Mouse (Mus musculus): ENCODE data around the gene Zbtb16. TPM values are rescaled to one million over a fixed set of nuclear protein-coding genes. Genes with fewer than 3 reads are reported as not detected.

Gene Zbtb16
- total and polyA plus RNA-seq, 3 experiments, result 0.34 to 3.0 (median 0.90) TPM

DNA sequence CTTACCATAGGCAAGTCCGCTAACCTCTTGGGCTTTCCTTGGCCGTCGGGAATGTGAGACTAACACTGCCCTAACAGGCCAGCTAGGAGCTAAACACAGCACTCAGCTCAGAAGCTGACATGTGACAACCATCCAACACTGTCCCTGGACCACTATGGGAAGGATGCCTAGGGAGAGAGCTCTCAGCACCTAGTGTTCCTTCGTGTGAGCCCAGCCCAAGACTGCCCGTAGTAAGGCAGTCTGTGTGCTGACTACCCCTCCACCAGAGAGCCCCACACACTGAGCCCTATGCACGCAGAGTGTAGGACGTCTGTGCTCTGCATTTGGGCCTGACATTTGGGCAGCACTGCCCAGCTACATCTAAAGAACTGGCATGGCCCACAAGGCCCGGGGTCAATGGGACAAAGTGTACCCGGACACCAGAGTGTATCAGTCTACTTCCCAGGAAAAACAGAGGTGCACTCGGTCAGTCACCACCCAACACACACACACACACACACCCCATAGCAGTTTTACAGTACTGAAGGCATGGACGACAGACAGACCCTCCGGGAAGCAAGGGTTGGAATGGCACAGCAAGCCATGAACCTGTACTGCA, 11.4 kb downstream of the Zbtb16 start:
- dilution Hi-C loops (cut with MboI; ENCODE audit: extremely low pct_ligation_motif_present, extremely low pct_unique_long_range_greater_than_20kb, low sequenced_read_pairs) (no loop called here), in situ Hi-C loops (cut with MboI; ENCODE audit: low pct_ligation_motif_present, low pct_unique_long_range_greater_than_20kb, low sequenced_read_pairs) (no loop called here)
- Histone ChIP-seq H3K9ac (ENCODE audit: insufficient read depth, low read depth) (no peak overlapping the region), H3K36me3 (replicated peaks in 1 of 2; ENCODE audit: control insufficient read depth in 1 of 2, insufficient read depth in 1 of 2, low read length in 1 of 2) (no peaks in the 10 kb centered on the region), H3K9me3 (replicated peaks; ENCODE audit: low read length) (no peaks in the 10 kb centered on the region), H3K4me3 (replicated peaks in 1 of 3; ENCODE audit: low read depth in 2 of 3, low read length in 2 of 3, poor library complexity in 1 of 3) (peak overlapping the region in 1 of 3 experiments; percentile 31), H3K4me1 (ENCODE audit: control insufficient read depth in 1 of 2, insufficient read depth in 2 of 2) (peaks cover 31 to 72% of the 10 kb centered on the region in 2 experiments), H3K27ac (ENCODE audit: insufficient read depth, low read depth) (peak overlapping the region; percentile 92), H3K79me2 (replicated peaks; ENCODE audit: control insufficient read depth, extremely low read depth, insufficient read depth, poor library complexity, severe bottlenecking) (peaks cover 6% of the 10 kb centered on the region), H3K4me2 (ENCODE audit: insufficient read depth, low read depth, poor library complexity, severe bottlenecking) (peak overlapping the region; percentile 58; the same call in 1 of the 2 replicates), H3K27me3 (replicated peaks) (no peaks in the 10 kb centered on the region)
- DNase-seq (ENCODE audit: extremely low read depth), result no peak
- no peak for TF ChIP-seq SIN3A (IDR thresholded peaks at IDR 0.05; ENCODE audit: low read length)
- no peak for TF ChIP-seq ZC3H11A (IDR thresholded peaks at IDR 0.05; ENCODE audit: low read depth, low read length)

DNA sequence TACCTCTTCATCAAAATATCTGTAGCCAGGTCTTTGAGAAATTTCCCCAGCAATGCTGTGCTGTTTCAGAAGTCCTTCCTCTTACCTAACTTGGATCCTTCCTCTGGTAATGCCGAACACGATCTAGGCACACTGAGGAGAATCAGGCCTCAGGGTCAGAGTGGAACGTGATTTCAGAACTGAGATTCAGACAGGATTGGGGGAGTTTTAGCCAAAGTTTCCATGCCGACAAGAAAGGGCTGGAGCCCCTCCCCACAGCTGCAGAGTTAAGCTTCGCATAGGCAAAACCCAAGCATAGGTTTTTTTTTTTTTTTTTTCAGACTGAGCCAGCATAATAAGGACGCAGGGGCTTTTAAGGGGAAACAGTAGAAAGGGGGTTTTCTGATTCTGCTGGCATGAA, 12.2 kb downstream of the Zbtb16 start:
- Histone ChIP-seq H3K79me2 (replicated peaks; ENCODE audit: control insufficient read depth, extremely low read depth, insufficient read depth, poor library complexity, severe bottlenecking) (peaks cover 6% of the 10 kb centered on the region), H3K4me3 (replicated peaks in 1 of 3; ENCODE audit: low read depth in 2 of 3, low read length in 2 of 3, poor library complexity in 1 of 3) (peak overlapping the region; percentile 52 to 68 (median 54)), H3K9ac (ENCODE audit: insufficient read depth, low read depth) (peak overlapping the region; percentile 52), H3K27me3 (replicated peaks) (no peaks in the 10 kb centered on the region), H3K27ac (ENCODE audit: insufficient read depth, low read depth) (peak overlapping the region; percentile 99), H3K36me3 (replicated peaks in 1 of 2; ENCODE audit: control insufficient read depth in 1 of 2, insufficient read depth in 1 of 2, low read length in 1 of 2) (no peaks in the 10 kb centered on the region), H3K4me2 (ENCODE audit: insufficient read depth, low read depth, poor library complexity, severe bottlenecking) (peak overlapping the region; percentile 67), H3K9me3 (replicated peaks; ENCODE audit: low read length) (no peaks in the 10 kb centered on the region), H3K4me1 (ENCODE audit: control insufficient read depth in 1 of 2, insufficient read depth in 2 of 2) (peaks cover 36 to 76% of the 10 kb centered on the region in 2 experiments)
- dilution Hi-C loops (cut with MboI; ENCODE audit: extremely low pct_ligation_motif_present, extremely low pct_unique_long_range_greater_than_20kb, low sequenced_read_pairs), result no loop called here
- in situ Hi-C loops (cut with MboI; ENCODE audit: low pct_ligation_motif_present, low pct_unique_long_range_greater_than_20kb, low sequenced_read_pairs), result no loop called here
- peak; percentile 28; the same call in 1 of the 2 replicates for TF ChIP-seq HCFC1 (IDR thresholded peaks at IDR 0.05; ENCODE audit: low read depth, low read length)
- peak; percentile 68 for TF ChIP-seq SIN3A (IDR thresholded peaks at IDR 0.05; ENCODE audit: low read length)
- TF ChIP-seq MYC (IDR thresholded peaks at IDR 0.05; ENCODE audit: low read depth, low read length), result peak; percentile 71; the same call in 1 of the 2 replicates
- TF ChIP-seq JUN (IDR thresholded peaks at IDR 0.05; ENCODE audit: insufficient read depth, low read depth, low read length), result no peak
- 0 out of 2 replicates have a peak, but pooled peaks have one; percentile 22 for TF ChIP-seq RCOR1 (conservative IDR thresholded peaks at IDR 0.05; ENCODE audit: low read depth, low read length)
- no peak for TF ChIP-seq POLR2AphosphoS2 (IDR thresholded peaks at IDR 0.05; ENCODE audit: low read depth, low read length)
- TF ChIP-seq MAZ (IDR thresholded peaks at IDR 0.05; ENCODE audit: low read depth, low read length), result peak; percentile 86
- TF ChIP-seq NELFE (IDR thresholded peaks at IDR 0.05; ENCODE audit: low read depth, low read length), result peak; percentile 52; the same call in 1 of the 2 replicates
- peak; percentile 54; the same call in 1 of the 2 replicates for TF ChIP-seq POLR2A (IDR thresholded peaks at IDR 0.05; ENCODE audit: low read depth, low read length)
- TF ChIP-seq SMC3 (IDR thresholded peaks at IDR 0.05; ENCODE audit: low read depth, low read length), result no peak
- peak; percentile 70; the same call in 1 of the 2 replicates for TF ChIP-seq CHD2 (IDR thresholded peaks at IDR 0.05; ENCODE audit: low read length)
- TF ChIP-seq TBP (conservative IDR thresholded peaks at IDR 0.05; ENCODE audit: low read depth, low read length), result 0 out of 2 replicates have a peak, but pooled peaks have one; percentile 35
- TF ChIP-seq MEF2A (IDR thresholded peaks at IDR 0.05; ENCODE audit: borderline replicate concordance, low read depth, low read length), result peak; percentile 90
- TF ChIP-seq CHD1 (IDR thresholded peaks at IDR 0.05; ENCODE audit: low read depth, low read length), result no peak
- peak; percentile 95 for TF ChIP-seq TCF12 (IDR thresholded peaks at IDR 0.05; ENCODE audit: low read depth, low read length)
- TF ChIP-seq MAFK (IDR thresholded peaks at IDR 0.05; ENCODE audit: insufficient replicate concordance, low read length), result peak; percentile 74; the same call in 1 of the 2 replicates
- no peak for TF ChIP-seq E2F4 (IDR thresholded peaks at IDR 0.05; ENCODE audit: insufficient replicate concordance, low read depth, low read length)
- peak; percentile 82 for TF ChIP-seq EP300 (IDR thresholded peaks at IDR 0.05; ENCODE audit: low read length)
- no peak for TF ChIP-seq KAT2A (IDR thresholded peaks at IDR 0.05; ENCODE audit: insufficient replicate concordance, low read length)
- TF ChIP-seq ZC3H11A (IDR thresholded peaks at IDR 0.05; ENCODE audit: low read depth, low read length), result no peak
- peak; percentile 88 for TF ChIP-seq BHLHE40 (IDR thresholded peaks at IDR 0.05; ENCODE audit: low read depth, low read length)
- 0 out of 2 replicates have a peak, but pooled peaks have one; percentile 5 for TF ChIP-seq MAX (IDR thresholded peaks at IDR 0.05; ENCODE audit: low read length)
- TF ChIP-seq ZNF384 (IDR thresholded peaks at IDR 0.05; ENCODE audit: low read depth, low read length), result peak; percentile 99
- TF ChIP-seq IRF4 (IDR thresholded peaks at IDR 0.05; ENCODE audit: low read depth, low read length), result peak; percentile 86
- TF ChIP-seq ZKSCAN1 (IDR thresholded peaks at IDR 0.05; ENCODE audit: borderline replicate concordance, low read depth, low read length), result no peak
- peak; percentile 70; the same call in 1 of the 2 replicates for TF ChIP-seq ETS1 (conservative IDR thresholded peaks at IDR 0.05; ENCODE audit: low read depth, low read length)
- no peak for TF ChIP-seq GABPA (IDR thresholded peaks at IDR 0.05; ENCODE audit: insufficient replicate concordance, low read depth, low read length)
- no peak for TF ChIP-seq USF2 (conservative IDR thresholded peaks at IDR 0.05; ENCODE audit: low read depth, low read length)
- 0 out of 2 replicates have a peak, but pooled peaks have one; percentile 31 for TF ChIP-seq MXI1 (IDR thresholded peaks at IDR 0.05; ENCODE audit: low read depth, low read length)
- TF ChIP-seq ZMIZ1 (IDR thresholded peaks at IDR 0.05; ENCODE audit: low read depth, low read length), result no peak
- DNase-seq (ENCODE audit: extremely low read depth), result peak; percentile 79
